20 mouse cellular contexts compared by ENCODE assay signal in the genomic region with DNA sequence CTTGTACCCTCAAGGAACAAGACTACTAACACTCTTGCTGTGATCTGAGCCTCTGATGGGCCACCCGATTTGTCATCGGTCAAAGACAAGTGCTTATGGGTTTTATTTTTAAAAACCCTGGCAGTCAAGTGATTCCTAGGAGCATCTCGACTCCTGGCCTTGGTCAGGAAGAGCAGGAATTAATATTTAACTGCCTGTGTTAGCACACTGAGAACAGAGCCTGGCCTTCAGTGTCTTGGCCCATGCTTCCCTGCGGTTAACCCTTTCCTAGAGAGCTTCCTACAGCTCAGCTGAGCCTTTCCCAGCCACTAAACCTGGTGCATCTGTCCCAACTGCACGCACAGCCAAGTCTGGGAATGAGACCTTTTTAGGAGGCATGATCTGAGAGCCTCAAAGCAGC. TPM values are rescaled to one million over a fixed set of nuclear protein-coding genes. Genes with fewer than 3 reads are reported as not detected.
A peak's percentile ranks its signal among the peaks of the same experiment; 100 is the strongest.
DNase-seq lines count a peak whose midpoint lies in the region; ATAC-seq lines count a peak whose summit lies in the region.
"Had no signal": no experiment of that assay in that cellular context is flagged by ENCODE, and none has a peak within 500 bp of the region (broad histone marks: within the 10 kb centered on the region; RNA-seq: fewer than 3 reads in every experiment).

No protein-coding gene starts in this region.

- DNase-seq in hindbrain, embryonic 10.5 days (ENCODE audit: low spot score): no peak
- DNase-seq in hindbrain, embryonic 14.5 days (ENCODE audit: low spot score): no peak
- no peak for DNase-seq in heart, postnatal 4 days
- DNase-seq in B cell, adult 2 months: no peak
- DNase-seq: cerebellum, adult 9-11 months; gastrocnemius, postnatal 36 days; heart, postnatal 10 days; thymus, postnatal 14 days had no signal

- no peaks in the 10 kb centered on the region for H3K27me3 ChIP-seq in hindbrain, embryonic 10.5 days (ENCODE audit: insufficient read depth, poor library complexity, severe bottlenecking)
- no peaks in the 10 kb centered on the region for H3K27me3 ChIP-seq in hindbrain, embryonic 14.5 days (ENCODE audit: control insufficient read depth, insufficient read depth, low read length)
- H3K27me3 ChIP-seq in neural tube, embryonic 13.5 days: no peaks in the 10 kb centered on the region
- no peaks in the 10 kb centered on the region for H3K27me3 ChIP-seq in neural tube, embryonic 15.5 days (replicated peaks)
- H3K27me3 ChIP-seq in kidney, embryonic 16.5 days (ENCODE audit: insufficient read depth, low read length): no peaks in the 10 kb centered on the region
- H3K27me3 ChIP-seq: embryonic facial prominence, embryonic 15.5 days; limb, embryonic 12.5 days had no signal

- H3K36me3 ChIP-seq in hindbrain, embryonic 10.5 days: peaks cover 12% of the 10 kb centered on the region; the same call in 1 of the 2 replicates
- H3K36me3 ChIP-seq in hindbrain, embryonic 14.5 days (replicated peaks; ENCODE audit: control insufficient read depth, insufficient read depth): peaks cover 6% of the 10 kb centered on the region
- peaks cover 4% of the 10 kb centered on the region; the same call in 1 of the 2 replicates for H3K36me3 ChIP-seq in neural tube, embryonic 13.5 days
- H3K36me3 ChIP-seq in neural tube, embryonic 15.5 days: no peaks in the 10 kb centered on the region; the same call in 1 of the 2 replicates
- peaks cover 2% of the 10 kb centered on the region; the same call in 1 of the 2 replicates for H3K36me3 ChIP-seq in kidney, embryonic 16.5 days (ENCODE audit: insufficient read depth, low read length)
- H3K36me3 ChIP-seq: embryonic facial prominence, embryonic 15.5 days; liver, embryonic 15.5 days had no signal

- no peak for ATAC-seq in hindbrain, embryonic 14.5 days (ENCODE audit: low FRiP score)
- no peak for ATAC-seq in neural tube, embryonic 13.5 days (ENCODE audit: low read depth)
- ATAC-seq in neural tube, embryonic 15.5 days (ENCODE audit: low FRiP score): no peak
- peak; percentile 42; the same call in 1 of the 2 replicates for ATAC-seq in kidney, embryonic 16.5 days (ENCODE audit: low FRiP score, low TSS enrichment)
- ATAC-seq: activated CD4-positive, CD25-positive, alpha-beta regulatory T cell, adult 4 months had no signal

- 81% methylated on average over 5 of the region's 5 CpGs for WGBS in hindbrain, embryonic 10.5 days
- 78% methylated on average over 5 of the region's 5 CpGs for WGBS in hindbrain, embryonic 14.5 days
- 75% methylated on average over 5 of the region's 5 CpGs for WGBS in neural tube, embryonic 13.5 days
- WGBS in neural tube, embryonic 15.5 days: 74% methylated on average over 5 of the region's 5 CpGs
- 54% methylated on average over 5 of the region's 5 CpGs for WGBS in kidney, embryonic 16.5 days

- no peak overlapping the region for H3K9ac ChIP-seq in hindbrain, embryonic 14.5 days
- no peak overlapping the region for H3K9ac ChIP-seq in neural tube, embryonic 13.5 days
- no peak overlapping the region for H3K9ac ChIP-seq in neural tube, embryonic 15.5 days (replicated peaks)
- H3K9ac ChIP-seq in kidney, embryonic 16.5 days (replicated peaks; ENCODE audit: low read length): 0 out of 2 replicates have a peak overlapping the region, but pooled peaks have one; percentile 9
- H3K9ac ChIP-seq: embryonic facial prominence, embryonic 15.5 days; limb, embryonic 12.5 days; liver, embryonic 15.5 days had no signal

- no peak overlapping the region for H3K4me2 ChIP-seq in hindbrain, embryonic 14.5 days (replicated peaks)
- H3K4me2 ChIP-seq in neural tube, embryonic 13.5 days: no peak overlapping the region
- H3K4me2 ChIP-seq in neural tube, embryonic 15.5 days: no peak overlapping the region
- no peak overlapping the region for H3K4me2 ChIP-seq in kidney, embryonic 16.5 days (replicated peaks; ENCODE audit: low read depth, low read length)
- H3K4me2 ChIP-seq: embryonic facial prominence, embryonic 15.5 days; limb, embryonic 12.5 days; liver, embryonic 15.5 days had no signal

- H3K4me1 ChIP-seq in hindbrain, embryonic 10.5 days (replicated peaks): peaks cover 72% of the 10 kb centered on the region
- peaks cover 3% of the 10 kb centered on the region; the same call in 1 of the 2 replicates for H3K4me1 ChIP-seq in hindbrain, embryonic 14.5 days (replicated peaks; ENCODE audit: control insufficient read depth, insufficient read depth, low read length)
- H3K4me1 ChIP-seq in neural tube, embryonic 13.5 days (replicated peaks): peaks cover 55% of the 10 kb centered on the region
- peaks cover 40% of the 10 kb centered on the region for H3K4me1 ChIP-seq in neural tube, embryonic 15.5 days
- peaks cover 48% of the 10 kb centered on the region for H3K4me1 ChIP-seq in kidney, embryonic 16.5 days (ENCODE audit: insufficient read depth, low read length)
- H3K4me1 ChIP-seq: liver, embryonic 15.5 days had no signal

- no peaks in the 10 kb centered on the region for H3K9me3 ChIP-seq in hindbrain, embryonic 10.5 days
- no peaks in the 10 kb centered on the region for H3K9me3 ChIP-seq in hindbrain, embryonic 14.5 days (ENCODE audit: control insufficient read depth, low read length)
- no peaks in the 10 kb centered on the region for H3K9me3 ChIP-seq in neural tube, embryonic 13.5 days
- H3K9me3 ChIP-seq in neural tube, embryonic 15.5 days (replicated peaks): no peaks in the 10 kb centered on the region
- no peaks in the 10 kb centered on the region for H3K9me3 ChIP-seq in kidney, embryonic 16.5 days (ENCODE audit: low read length)
- H3K9me3 ChIP-seq: embryonic facial prominence, embryonic 15.5 days; heart, embryonic 10.5 days; limb, embryonic 12.5 days; liver, embryonic 15.5 days had no signal

- H3K27ac ChIP-seq in hindbrain, embryonic 10.5 days: peak overlapping the region; percentile 56; the same call in 1 of the 2 replicates
- no peak overlapping the region for H3K27ac ChIP-seq in hindbrain, embryonic 14.5 days
- peak overlapping the region; percentile 38; the same call in 1 of the 2 replicates for H3K27ac ChIP-seq in neural tube, embryonic 13.5 days (replicated peaks)
- no peak overlapping the region for H3K27ac ChIP-seq in neural tube, embryonic 15.5 days (replicated peaks)
- H3K27ac ChIP-seq in kidney, embryonic 16.5 days (ENCODE audit: low read length): peak overlapping the region; percentile 61; the same call in 1 of the 2 replicates
- H3K27ac ChIP-seq: embryonic facial prominence, embryonic 15.5 days; heart, embryonic 10.5 days; hindbrain, postnatal 0 days; left cerebral cortex, adult 2 months; limb, embryonic 12.5 days; liver, embryonic 15.5 days; stomach, postnatal 0 days had no signal

- no peak overlapping the region for H3K4me3 ChIP-seq in hindbrain, embryonic 10.5 days
- no peak overlapping the region for H3K4me3 ChIP-seq in hindbrain, embryonic 14.5 days (replicated peaks; ENCODE audit: low read length)
- H3K4me3 ChIP-seq in neural tube, embryonic 13.5 days: no peak overlapping the region
- no peak overlapping the region for H3K4me3 ChIP-seq in neural tube, embryonic 15.5 days (replicated peaks)
- no peak overlapping the region for H3K4me3 ChIP-seq in kidney, embryonic 16.5 days (ENCODE audit: low read length)
- H3K4me3 ChIP-seq: embryonic facial prominence, embryonic 15.5 days; heart, embryonic 10.5 days; layer of hippocampus, adult 2 months; left cerebral cortex, adult 2 months; limb, embryonic 12.5 days; liver, embryonic 15.5 days had no signal

RNA-seq across cellular contexts. Expression of a gene that starts 48.1 kb away (rescaled TPM):
- polyA plus RNA-seq in hindbrain, embryonic 10.5 days (2016; fragmentation: Nextera tagmentation; extraction: Ambion mirVana): 8.5 and 8.8 TPM in 2 replicates
- 14.8 and 15.4 TPM in 2 replicates for polyA plus RNA-seq in hindbrain, embryonic 14.5 days (2014; fragmentation: Nextera tagmentation; extraction: Ambion mirVana)
- polyA plus RNA-seq in neural tube, embryonic 13.5 days (2015; fragmentation: Nextera tagmentation; extraction: Ambion mirVana): 12.3 TPM in 2 replicates
- polyA plus RNA-seq in neural tube, embryonic 15.5 days (2015; fragmentation: Nextera tagmentation; extraction: Ambion mirVana): 12.0 and 13.4 TPM in 2 replicates
- 14.4 and 18.5 TPM in 2 replicates for polyA plus RNA-seq in kidney, embryonic 16.5 days (2015; fragmentation: Nextera tagmentation; extraction: Ambion mirVana)
- total RNA-seq in heart, postnatal 4 days (2021): 10 to 100 TPM; 85.5 to 97.3 TPM

Comparison
In these comparisons a context has a peak if more than half of its experiments do, and no peak if none do; other contexts are left out.
1. H3K27ac ChIP-seq: peak in hindbrain, embryonic 10.5 days (single experiment), neural tube, embryonic 13.5 days (single experiment) and kidney, embryonic 16.5 days (single experiment); none in hindbrain, embryonic 14.5 days (single experiment) and neural tube, embryonic 15.5 days (single experiment).